Mouse (Mus musculus) urinary bladder, adult 2 months (tissue): ENCODE data around the gene Cd2. TPM values are rescaled to one million over a fixed set of nuclear protein-coding genes. Genes with fewer than 3 reads are reported as not detected.

Experiments
- DNase-seq: peaks from one replicate; pipeline ENCODE4 v3.0.0; 2022; ENCODE audit warnings: low spot score
- polyA plus RNA-seq: library from polyadenylated mRNA; depleted of rRNA; stranded (reverse); fragments of >200 nt; gene quantifications from 2 replicates; pipeline ENCODE4 v1.2.3, GENCODE M21; 2012

Cd2 gene
- polyA plus RNA-seq, 1 experiment = 2.4 TPM

DNA sequence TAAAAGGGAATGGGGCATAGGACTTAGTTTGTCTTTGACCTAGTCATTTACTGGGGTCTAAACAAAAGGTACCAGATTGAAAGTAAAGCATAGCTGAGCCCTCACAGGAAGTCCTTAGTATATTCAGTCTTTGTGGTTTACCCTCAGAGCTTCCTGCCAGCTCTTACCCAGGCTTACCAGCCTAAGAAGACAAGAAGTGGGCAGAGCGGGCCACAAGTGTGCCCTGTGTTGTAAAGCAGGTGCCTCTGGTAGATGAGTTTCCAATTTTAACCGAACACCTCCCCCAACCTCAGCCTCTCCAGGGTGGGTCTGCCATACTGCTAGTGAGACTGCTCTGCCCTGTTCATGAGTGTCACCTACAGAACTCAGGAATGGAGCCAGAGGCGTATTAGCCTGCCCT, 12.9 kb downstream of the Cd2 start:
- no peak for DNase-seq

DNA sequence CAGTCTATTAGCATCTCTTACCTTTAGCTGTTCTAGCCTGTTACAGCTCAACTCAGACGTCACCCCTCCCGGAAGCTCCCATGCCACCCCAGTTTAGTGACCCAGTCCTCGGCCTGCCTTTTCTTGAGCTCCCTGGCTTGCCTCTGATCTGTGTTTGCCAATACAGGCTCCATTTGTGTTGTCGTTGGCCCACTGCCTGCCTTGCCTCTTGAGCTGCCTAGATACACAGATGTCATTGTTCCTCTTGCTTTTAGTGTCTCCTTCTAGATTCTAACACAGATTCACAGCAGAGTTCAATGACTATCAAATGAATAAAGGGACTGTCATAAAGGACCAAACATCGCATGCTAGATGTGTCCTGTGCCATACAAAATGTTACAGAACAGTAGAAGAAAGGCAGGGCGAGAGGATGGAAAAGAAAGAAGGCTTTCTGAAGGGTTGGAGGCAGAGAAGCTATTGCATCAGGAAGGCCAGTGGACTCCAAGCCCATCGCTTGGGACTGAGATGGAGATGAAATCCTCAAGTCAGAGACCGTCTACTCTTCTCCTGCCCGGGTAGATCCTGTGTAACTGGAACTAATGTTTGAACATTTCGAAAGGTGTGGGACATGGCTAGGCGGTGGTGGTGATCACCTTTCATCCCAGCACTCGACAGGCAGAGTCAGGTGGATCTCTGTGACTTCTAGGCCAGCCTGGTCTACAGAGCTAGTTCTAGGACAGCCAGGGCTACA, 13.5 kb downstream of the Cd2 start:
- DNase-seq = no peak

DNA sequence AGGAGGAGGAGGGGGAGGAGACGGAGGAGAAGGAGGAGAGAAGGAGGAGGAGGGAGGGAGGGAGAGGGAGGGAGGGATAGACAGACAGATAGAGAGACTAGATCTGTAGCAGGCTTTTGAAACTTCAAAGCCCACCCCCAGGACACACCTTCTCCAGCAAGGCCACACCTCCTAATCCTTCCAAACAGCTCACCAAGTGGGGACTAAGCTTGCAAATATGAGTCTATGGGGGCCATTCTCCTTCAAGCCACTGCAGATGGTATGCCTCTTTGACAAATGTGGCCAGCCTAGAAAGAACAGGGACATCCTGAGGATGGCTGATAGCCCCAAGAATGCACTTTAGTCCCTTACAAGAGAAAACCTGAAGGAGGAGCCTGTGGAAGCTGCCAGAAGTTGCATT, 15.6 kb downstream of the Cd2 start:
- no peak for DNase-seq

DNA sequence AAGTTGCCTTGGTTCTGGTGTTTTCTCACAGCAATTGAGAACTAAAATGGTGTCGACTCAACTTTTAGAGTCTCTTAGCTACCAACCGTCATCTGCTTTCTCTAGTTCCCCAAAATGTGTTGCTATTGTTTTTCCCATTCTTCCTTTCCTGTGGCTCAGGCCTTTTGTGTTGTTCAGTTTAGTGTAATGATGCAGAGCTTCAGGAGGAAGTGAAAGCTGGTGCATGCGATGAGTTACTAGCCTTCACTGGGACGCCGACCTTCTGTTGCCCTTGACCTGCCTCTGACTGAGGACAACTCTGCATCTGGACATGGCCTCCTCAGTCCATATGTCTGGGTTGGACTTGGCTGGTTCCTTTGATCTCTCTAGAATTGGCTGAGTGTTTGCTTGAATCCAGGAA, 16.9 kb downstream of the Cd2 start:
- DNase-seq = no peak

DNA sequence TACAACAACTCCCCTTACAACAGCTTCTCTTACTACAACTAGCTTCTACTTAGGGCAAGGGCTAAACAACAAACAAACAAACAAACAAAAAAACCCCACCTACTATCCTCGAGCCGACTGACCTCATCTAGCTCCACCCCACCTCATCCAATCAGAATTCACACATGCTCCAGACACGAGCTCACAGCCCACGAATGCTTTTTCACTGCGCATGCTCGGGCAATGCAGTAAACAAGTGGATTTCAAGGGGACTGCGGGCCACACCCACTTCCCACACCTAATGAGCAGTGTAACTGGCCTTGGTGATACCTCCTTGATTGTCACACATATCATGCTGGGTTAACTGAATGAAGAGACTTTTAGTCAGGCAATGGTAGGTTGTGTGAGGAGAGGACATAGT, 19.4 kb downstream of the Cd2 start:
- DNase-seq = no peak

DNA sequence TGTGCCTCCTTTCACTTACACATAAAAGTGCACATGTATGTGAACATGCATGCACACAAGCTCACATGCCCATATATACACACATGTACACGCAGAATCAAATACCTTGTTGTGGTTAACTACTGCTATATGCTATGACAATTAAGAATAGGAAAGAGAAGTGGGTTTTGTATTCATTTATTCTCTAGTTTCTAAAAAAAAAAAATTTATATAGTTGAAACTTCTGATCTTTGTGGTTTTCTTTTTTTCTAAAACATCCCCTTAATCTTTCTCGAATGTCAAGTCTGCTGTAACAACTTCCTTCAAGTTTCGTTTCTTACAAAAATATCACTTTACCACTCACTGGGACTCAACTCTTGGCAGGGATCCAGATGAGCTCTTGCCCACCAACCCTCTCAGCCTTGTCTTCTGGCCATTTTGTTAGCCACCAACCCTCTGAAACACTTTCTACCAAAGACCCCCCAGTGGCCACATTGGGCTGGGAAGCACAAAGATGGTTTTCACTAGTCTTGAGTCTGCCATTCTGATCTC, 22.1 kb downstream of the Cd2 start:
- no peak for DNase-seq

DNA sequence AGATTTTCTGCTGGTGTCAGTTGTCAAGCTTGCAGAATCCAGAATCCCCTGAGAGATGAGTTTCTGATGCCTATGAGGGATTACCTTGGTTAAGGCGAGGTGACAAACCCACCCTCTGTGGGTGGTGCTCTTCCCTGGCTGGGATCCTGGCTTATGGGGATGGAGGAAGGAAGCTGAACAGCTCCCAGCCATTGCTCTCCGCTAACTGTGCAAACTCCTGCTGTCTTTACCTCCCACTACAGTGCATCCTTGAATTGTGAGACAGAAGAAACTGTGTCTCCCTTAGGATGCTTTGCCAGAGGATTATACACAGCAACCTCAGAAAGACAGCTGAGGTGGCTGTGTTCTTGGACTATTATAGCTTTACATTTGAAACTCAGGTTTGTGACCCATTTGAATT, 28.8 kb downstream of the Cd2 start:
- DNase-seq = no peak

DNA sequence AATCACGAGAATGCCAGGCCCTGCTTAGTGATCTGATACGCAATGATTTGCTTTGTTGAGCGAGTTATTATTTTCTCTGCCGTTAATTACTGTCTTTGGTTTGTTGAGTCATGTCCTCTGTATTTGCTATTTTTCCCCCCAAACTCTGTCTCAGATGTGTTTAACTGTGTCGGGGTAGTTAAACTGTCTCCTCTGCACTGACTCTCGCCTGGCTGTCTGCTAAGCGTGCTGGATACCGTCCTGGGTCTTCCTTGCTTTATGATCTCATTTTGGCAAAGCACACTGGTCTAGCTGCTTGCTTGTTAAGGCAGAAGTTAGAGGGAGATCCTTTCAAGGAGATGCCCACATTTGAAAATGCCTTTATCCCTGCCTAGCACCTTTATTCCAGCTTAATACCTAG, 31.6 kb downstream of the Cd2 start:
- DNase-seq = no peak

DNA sequence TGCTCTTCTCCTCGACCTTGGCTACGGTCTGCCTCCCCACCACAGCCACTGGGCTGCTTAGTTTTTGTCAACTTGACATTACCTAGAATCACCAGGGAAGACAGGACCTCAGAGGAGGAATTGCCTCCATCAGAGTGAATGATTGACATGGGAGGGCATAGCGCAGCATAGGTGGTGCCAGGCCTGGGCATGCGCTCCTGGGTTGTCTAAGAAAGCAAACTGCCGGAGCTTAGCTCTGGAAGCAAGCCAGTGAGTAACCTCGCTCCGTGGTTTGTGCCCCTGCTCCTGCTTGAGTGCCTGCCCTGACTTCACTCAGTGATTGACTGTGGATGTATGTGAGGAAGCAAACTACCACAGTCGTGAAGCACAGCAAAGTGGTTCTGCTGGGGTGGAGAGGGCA, 35.6 kb downstream of the Cd2 start:
- no peak for DNase-seq

DNA sequence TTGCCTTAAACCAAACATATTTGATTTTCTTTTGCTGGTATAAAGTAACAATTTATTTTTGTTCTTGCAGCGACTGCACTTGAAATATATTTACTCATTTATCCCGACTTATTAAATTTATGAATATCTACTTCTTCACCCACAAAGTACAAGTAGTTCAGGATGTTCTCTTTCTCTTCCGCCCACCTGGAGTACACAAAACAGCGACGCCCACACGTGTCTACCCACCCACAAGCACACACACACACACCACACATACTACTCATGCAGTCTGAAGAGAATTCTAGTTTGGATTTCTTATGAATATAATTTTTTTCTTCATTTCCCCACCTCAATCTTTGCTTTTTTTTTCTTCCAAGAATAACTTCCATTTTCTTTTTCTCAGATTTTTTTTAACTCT, 37.9 kb downstream of the Cd2 start:
- no peak for DNase-seq

DNA sequence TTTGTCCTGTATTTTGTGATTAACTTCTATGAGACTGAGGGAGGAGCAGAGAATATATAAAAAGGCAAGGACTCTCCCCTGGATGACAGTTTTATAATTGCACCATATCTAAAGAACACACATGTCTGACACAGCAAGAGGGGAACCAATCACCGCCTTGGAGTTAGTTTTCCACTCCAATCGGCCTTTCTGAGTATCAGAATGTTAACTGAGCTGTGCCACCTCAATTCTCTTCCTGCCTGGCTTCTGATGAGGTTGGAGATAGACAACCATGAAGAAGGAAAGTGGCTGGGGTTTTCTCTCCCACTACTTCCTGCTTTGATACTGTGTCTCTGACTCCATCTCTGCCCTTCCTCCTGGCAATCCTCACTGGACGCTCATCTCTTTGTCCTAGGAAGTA, 42.5 kb downstream of the Cd2 start:
- DNase-seq = no peak

DNA sequence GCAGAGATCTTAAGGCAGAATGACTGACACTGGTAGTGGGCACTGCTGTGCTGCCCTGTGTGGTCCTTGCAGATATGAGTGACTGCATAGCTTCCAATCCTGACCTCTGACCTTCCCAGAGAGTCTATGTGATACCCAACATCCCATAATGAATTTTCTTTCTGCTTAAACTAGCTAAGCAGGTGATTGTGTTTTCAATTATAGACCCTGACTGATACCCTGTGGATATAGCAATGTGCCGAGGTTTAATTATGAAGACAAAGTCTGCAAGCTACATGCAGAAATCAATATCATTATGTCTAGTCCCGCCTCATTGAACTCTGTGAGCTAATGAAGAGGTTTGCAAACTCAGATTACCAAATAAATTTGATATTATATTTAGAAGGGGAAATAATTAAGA, 44.7 kb downstream of the Cd2 start:
- no peak for DNase-seq

DNA sequence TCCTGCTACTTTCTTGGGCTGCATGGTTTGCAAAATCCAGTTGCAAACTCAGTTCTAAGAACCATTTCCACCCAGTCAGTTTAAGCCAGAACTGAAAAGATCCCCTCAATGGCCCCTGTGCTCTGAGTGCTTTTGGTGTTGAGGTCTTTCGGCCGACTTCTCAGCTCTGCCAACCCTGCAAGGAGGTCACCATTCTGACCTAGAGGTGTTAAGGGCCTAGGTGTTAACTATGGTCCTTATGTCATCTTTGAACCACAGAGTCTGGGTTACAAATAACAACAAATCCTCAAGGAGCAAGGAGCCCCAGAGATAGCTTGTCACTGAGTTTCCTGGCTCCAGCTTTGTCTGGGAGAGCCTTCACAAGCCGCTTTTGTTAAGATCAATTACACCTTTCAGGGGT, 45.9 kb downstream of the Cd2 start:
- DNase-seq = no peak

DNA sequence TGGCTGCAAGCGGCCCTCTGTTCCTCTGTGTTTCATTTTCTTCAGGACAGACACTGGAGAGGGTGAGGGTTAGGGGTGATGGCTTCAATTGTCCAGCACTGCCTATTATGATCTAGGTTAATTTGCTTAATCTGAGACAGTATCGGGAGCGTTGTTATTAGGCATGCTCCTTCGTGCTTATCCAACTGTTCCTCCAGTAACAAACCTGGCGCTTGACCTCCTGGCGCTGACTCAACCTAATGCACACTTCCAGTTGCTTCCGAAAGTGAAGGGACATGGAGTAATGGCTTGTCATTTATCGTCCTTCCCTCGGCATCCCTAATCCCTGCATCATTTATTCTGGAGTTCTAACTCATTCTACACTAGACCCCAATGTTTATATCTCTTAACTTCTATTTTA, 46.9 kb downstream of the Cd2 start:
- no peak for DNase-seq

DNA sequence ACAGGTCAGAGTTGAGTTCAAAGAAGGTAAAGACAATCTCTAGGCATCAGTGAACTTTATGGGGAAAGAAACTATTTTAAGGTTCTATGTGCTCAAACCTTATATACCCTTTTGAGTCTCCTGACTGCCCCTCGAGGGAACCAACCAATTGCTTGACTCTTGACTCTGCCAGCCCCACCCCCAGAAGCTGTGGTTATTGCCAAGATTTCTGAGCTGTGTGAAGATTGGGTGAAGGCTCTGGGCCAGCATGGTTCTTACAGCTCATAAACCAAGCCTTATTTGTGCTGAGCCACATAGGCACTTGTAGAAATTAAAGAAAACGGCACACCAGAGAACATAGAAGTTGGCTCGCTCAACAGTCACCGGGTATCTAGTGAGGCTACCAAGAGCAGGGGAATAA, 48.5 kb downstream of the Cd2 start:
- DNase-seq = no peak

DNA sequence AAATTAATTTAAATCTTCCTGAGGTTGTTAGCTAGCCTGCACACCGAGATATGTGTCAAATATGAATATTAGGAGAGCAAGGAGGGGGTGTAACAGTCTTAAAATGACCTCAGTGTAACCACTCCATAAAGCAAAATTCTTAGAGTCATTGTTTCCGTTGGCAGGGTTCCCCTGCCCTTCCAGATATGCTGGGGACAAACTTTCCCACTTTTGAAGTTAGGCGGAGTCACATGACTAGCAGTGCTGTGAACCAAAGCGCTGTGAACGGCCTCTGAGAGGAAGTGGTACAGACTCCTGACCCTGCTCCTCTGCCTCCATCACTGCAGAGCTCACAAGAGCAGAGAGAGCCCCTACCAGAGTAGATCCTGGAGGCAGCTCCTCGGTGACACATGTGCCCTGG, 49.0 kb downstream of the Cd2 start:
- DNase-seq = no peak

DNA sequence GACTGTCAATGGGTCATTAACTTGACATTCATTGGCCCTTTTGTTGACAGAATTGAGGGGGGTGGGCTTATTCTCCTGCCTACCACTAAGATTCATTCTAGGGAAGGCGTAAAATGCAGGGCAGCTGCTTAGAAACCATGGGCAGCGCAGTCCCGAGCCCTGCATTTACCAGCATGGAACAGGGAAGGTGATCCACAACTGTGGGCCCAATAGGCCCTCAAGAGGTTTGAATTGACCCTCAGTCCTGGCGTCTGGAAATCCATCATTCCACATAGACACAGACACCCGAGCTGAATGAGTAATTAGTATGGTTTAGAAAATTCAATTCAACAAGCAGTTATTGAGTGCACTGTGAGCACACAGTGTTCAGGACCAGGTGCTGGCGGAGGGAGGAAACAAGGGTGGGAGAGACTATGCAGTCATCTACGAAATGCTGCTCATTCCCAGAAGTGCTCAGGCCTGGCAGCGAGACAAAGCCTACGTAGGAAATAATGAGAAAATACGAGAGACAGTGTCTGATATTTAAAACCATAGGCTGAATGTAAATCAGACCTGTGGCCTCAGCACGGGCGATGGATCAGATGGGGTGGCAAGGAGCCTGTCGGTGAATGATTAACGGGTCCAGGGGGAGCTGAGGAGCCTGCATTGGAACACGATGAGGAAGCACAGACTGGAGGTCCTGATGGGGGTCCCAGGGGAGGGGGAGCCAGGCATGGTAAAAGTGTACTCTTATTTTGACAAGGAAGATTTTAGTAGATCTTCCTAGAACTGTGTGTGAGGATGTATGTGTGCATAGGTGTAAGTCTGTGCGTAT, 50.5 kb downstream of the Cd2 start:
- DNase-seq = no peak

DNA sequence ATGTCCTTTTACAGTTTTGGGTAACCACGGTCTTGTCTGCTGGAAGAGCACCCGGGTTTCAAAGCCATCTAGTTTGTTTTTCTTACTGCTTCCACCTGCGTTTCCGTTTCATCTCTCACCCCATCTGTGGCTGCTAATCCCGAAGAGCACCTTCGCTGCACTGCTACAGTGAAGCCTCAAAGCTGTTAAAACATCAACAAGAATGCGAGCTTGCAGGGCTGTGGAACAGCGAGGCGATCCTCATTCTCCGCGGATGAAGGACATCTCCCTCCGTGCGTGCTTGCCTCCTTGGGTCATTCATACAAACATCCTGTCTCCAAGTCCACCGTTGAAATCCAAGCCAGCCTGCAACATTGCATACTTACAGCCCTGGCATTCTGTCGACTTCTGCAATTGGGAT, 51.5 kb downstream of the Cd2 start:
- DNase-seq = no peak

DNA sequence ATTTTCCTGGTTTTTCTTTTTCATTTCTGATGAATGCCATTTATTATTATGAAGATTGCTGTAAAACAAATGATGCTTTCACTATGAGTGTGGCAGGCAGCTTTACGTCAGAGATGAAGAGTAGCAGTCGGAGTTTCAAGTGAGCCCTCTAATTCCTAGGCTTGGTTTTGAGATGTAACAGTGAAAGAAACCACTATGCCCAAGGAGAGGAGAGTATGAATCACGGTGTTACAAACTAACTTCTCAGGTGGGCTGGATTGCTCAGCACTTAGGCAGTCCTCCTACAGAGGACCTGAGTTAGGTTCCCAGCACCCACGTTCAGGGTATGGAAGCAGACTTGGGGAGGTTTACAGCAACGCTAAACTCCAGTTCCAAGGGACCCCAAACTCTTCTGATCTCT, 52.4 kb downstream of the Cd2 start:
- DNase-seq = no peak

DNA sequence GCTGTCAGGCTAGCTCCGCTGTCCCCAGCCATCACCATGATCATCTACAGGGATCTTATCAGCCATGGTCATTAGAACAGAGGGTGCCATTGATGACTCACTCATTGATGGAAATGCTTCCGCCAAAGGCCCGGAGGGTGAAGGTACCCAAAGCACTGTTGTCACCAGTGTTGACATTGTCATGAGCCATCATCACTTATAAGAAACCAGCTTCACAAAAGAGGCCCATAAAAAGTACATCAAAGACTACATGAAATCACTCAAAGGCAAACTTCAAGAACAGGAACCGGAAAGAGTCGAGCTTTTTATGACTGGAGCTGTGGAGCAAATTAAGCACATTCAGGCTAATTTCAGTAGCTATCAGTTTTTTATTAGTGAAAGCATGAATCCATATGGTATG, 54.3 kb downstream of the Cd2 start:
- DNase-seq = no peak

DNA sequence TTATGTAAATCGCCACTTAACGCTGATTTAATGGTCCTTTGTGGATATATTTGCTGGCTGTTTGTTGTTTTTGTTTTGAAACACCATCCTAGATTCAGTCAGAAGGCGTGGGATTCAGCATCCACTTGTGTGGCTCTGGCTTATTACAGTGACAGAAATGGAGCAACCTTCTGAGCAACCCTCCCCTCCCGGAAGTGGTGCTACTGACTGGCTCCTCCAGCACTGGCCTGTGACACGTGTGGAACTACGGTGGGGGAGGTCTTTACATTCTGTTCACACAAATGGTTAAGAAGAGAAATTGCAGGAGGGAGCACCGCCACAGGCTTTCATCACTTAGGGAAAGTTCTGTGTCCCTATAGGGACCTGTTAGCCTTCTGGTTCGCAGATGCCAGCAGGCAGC, 55.2 kb downstream of the Cd2 start:
- DNase-seq = no peak

DNA sequence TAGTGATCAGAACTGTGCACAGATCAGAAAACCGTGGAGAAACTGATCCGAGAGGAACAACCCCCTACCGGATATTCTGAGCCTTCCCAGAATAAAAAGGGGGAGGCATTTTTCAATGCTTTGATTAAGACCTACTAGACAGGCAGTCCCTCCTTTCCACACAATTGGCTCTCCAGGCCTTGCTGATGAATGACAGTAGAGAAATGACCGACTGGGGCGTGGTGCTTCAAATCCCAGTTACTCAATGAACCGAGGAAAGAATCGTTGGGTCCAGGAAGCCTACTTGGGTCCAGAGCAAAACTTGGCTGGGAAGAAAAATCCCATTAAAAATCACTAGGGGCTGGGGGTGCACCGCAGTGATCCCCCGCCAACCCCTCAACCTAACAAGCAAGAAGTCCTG, 57.5 kb downstream of the Cd2 start:
- DNase-seq = no peak

DNA sequence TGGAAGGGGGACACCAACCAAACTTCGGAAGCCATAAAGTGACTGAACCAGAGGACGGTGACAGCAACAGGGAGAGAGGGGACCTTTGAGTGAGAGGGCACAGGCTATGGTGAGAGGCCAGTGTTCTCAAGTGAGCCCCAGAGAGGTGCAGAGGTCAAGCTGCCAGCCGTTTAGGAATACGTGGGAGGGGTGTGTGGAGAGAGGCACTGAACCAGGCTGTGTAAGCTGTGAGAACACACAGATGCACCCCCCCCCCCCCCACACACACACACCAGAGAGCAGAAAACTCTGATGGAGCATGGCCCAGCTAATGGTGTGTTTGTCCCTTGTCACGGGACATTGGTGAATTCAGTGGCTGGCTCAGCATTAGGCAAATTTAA, 58.2 kb downstream of the Cd2 start:
- DNase-seq = no peak
